Mouse (Mus musculus): ENCODE results near the gene Gm14139. TPM values are rescaled to one million over a fixed set of nuclear protein-coding genes. Genes with fewer than 3 reads are reported as not detected.
A peak's percentile ranks its signal among the peaks of the same experiment; 100 is the strongest.
"Not testable (repeated sequence)": the region's sequence is repeated elsewhere in the genome, so short reads cannot be mapped to it uniquely, and the experiment has no call there.

Gm14139 gene
- not detected in 2 replicates for polyA plus RNA-seq (2012)

DNA sequence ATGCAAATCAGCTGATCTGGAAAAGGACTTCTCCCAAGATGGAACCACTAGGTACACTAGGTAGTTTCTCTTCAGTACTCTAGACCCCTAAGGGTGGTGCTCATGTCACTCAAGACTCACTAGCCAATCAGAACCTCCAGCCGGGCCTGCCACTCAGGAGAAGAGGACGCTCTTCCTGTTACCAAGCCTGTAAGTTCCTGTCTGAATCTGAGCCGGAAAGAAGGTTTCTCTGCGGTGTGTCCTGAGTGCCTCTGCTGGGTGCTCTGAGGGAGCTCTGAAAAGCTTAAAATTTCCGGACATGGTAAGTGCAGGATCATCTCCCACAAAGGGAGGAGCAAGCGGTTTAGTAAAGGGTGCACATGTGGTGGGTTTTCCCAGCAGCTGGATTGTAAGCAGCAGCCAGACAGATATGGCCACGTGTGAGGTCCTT, at the start of gene Gm14139:
Gm14139 (plus strand) TSS at position 186 of the 430 bp plus-strand sequence.
- not testable (repeated sequence) for H3K36me3 ChIP-seq (ENCODE audit: control insufficient read depth); H3K4me3 ChIP-seq (replicated peaks); H3K9me3 ChIP-seq (ENCODE audit: control insufficient read depth, low read length); H3K4me1 ChIP-seq (ENCODE audit: control insufficient read depth); H3K27me3 ChIP-seq (ENCODE audit: control insufficient read depth)

DNA sequence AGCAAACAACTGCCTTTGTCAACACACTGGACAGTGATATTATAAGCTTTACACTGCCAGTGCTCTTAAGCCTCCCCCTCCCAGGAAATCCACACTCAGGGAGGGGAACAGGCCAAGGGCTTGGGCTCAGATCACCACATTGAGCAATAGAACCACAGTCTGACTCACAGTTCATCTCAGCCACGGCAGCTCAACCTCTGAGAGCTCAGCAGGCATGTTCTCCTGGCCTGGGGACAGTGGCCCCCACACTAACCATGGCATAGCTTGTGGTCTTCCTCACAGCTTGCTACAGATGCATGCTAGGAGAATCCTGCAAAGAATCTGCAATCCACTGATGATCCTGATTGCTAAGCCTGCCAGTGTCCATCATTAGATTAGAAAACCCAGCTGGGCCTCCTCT, 49.6 kb upstream of the Gm14139 start:
- not testable (repeated sequence) for H3K4me1 ChIP-seq (ENCODE audit: control insufficient read depth); H3K9me3 ChIP-seq (ENCODE audit: control insufficient read depth, low read length); H3K27me3 ChIP-seq (ENCODE audit: control insufficient read depth); H3K36me3 ChIP-seq (ENCODE audit: control insufficient read depth); H3K4me3 ChIP-seq (replicated peaks)

DNA sequence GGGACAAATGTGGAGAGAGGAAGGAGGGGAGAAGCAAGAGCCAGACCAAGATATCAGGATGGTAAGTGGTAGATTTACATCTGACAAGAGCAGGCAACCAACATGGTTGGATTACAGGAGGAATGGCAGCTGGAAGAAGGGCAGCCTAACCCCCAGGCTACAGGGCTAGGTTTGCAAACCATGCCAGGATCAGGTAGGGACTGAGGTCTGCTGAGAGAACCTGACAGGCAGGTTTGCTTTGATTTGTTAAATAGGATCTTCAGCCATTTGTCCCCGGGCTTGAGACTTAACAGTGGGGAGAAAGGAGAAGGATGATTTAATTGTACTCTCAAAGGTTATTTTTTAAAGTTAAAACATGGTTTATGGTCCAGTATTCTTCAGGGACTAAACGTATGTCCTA, 48.8 kb upstream of the Gm14139 start:
- Histone ChIP-seq H3K4me3 (replicated peaks) (no peak overlapping the region), H3K27me3 (ENCODE audit: control insufficient read depth) (no peaks in the 10 kb centered on the region), H3K9me3 (ENCODE audit: control insufficient read depth, low read length) (peaks cover 4% of the 10 kb centered on the region; the same call in 1 of the 2 replicates), H3K4me1 (ENCODE audit: control insufficient read depth) (peaks cover 9% of the 10 kb centered on the region), H3K36me3 (ENCODE audit: control insufficient read depth) (peaks cover 2% of the 10 kb centered on the region; the same call in 1 of the 2 replicates)
- TF ChIP-seq TAL1 (IDR thresholded peaks at IDR 0.05; ENCODE audit: low read length) (no peak), GATA1 (IDR thresholded peaks at IDR 0.05; ENCODE audit: low read length) (no peak)

DNA sequence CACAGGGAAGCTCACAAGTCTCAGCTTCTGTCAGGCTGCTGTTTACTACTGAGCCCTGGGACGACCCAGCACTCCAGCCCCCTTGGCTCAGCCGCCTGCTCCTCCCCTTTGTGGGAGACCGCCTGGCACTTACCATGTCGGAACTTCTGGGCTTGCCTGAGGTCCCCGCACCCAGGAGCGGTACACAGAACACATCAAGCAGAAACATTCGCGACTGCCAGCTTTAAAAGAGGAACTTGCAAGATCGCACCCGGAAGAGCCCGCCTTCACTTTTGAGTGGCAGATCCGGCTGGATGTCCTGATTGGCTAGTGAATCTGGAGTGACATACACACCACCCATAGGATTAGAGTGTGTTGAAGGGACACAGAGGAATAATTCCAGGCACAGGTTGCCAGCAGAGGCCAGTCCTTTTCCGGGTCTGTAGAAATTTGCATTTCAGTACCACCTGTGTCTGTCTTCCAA, 45.1 kb upstream of the Gm14139 start, which contains the start of gene Zfp120:
Zfp120 (minus strand) TSS at position 274 of the 463 bp plus-strand sequence.
- Histone ChIP-seq H3K27me3 (ENCODE audit: control insufficient read depth) (no peaks in the 10 kb centered on the region), H3K4me1 (ENCODE audit: control insufficient read depth) (peaks cover 9% of the 10 kb centered on the region), H3K9me3 (ENCODE audit: control insufficient read depth, low read length) (no peaks in the 10 kb centered on the region), H3K4me3 (replicated peaks) (peak within 1 kb of the TSS; percentile 80), H3K36me3 (ENCODE audit: control insufficient read depth) (peaks cover 2% of the 10 kb centered on the region; the same call in 1 of the 2 replicates)
- TF ChIP-seq TAL1 (IDR thresholded peaks at IDR 0.05; ENCODE audit: low read length) (no peak), GATA1 (IDR thresholded peaks at IDR 0.05; ENCODE audit: low read length) (no peak)

DNA sequence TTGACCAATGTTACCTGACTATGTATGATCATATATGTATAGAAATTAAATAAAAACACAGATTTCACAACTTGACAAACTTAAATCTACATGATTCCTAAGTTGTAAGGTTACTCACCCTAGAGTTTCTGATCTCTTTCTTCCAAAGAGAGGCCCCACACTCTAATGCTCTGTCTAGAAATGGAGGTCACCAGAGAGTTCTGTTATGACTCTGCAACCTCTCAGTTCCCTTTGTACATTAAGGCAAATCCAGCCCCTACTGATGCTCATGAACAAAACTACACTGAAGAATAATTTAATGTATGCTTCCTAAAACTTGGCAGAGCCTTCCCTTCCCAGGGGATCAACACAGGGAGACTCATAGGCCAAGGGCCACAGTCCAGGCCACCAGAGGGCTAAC, 14.9 kb upstream of the Gm14139 start:
- TF ChIP-seq TAL1 (IDR thresholded peaks at IDR 0.05; ENCODE audit: low read length): no peak
- TF ChIP-seq GATA1 (IDR thresholded peaks at IDR 0.05; ENCODE audit: low read length): no peak
- H3K9me3 ChIP-seq (ENCODE audit: control insufficient read depth, low read length): no peaks in the 10 kb centered on the region
- no peaks in the 10 kb centered on the region for H3K4me1 ChIP-seq (ENCODE audit: control insufficient read depth)
- no peaks in the 10 kb centered on the region for H3K27me3 ChIP-seq (ENCODE audit: control insufficient read depth)
- H3K4me3 ChIP-seq (replicated peaks): no peak overlapping the region
- H3K36me3 ChIP-seq (ENCODE audit: control insufficient read depth): no peaks in the 10 kb centered on the region

DNA sequence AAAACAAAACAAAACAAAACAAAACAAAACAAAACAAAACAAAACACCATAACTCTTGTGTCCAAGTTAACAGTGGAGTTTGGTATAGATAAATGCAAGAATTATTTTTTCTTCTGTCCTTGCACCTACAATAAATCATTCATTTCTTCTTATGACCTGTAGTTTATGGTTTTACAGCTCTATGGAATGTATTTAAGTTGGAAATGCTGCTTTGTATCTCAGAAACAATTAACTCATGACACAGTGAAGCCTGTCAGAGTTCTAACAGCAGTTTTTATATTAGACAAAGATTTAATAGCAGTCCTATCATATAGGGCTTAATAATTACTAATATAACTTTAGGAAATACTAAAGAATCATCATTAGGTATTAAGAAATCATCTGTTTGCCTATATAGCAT, 7.7 kb upstream of the Gm14139 start:
- H3K4me1 ChIP-seq (ENCODE audit: control insufficient read depth): no peaks in the 10 kb centered on the region
- TF ChIP-seq TAL1 (IDR thresholded peaks at IDR 0.05; ENCODE audit: low read length): no peak
- no peak for TF ChIP-seq GATA1 (IDR thresholded peaks at IDR 0.05; ENCODE audit: low read length)
- no peaks in the 10 kb centered on the region for H3K36me3 ChIP-seq (ENCODE audit: control insufficient read depth)
- H3K27me3 ChIP-seq (ENCODE audit: control insufficient read depth): no peaks in the 10 kb centered on the region
- H3K4me3 ChIP-seq (replicated peaks): no peak overlapping the region
- peaks cover 6% of the 10 kb centered on the region for H3K9me3 ChIP-seq (ENCODE audit: control insufficient read depth, low read length)

DNA sequence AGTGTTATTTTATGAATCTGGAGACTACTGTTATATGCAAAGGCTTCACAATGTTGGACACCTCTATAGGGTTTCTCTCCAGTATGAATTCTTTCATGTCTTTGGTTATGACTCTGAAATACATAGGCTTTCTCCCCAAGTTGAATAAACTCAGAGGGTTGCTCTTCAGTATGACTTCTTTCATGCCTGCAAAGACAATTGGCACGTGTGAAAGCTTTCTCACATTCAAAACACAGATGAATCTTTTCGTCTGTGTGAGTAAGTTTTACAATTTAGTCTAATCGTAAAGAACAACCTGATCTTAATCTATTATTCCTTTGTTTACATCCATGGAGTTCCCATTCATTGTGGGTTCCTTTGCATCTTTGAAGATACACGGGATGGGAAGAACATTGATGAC, 2.0 kb upstream of the Gm14139 start, which contains the start of gene Gm10770:
Gm10770 (minus strand) TSS at position 101 of the 400 bp plus-strand sequence.
- not testable (repeated sequence) for H3K4me1 ChIP-seq (ENCODE audit: control insufficient read depth)

DNA sequence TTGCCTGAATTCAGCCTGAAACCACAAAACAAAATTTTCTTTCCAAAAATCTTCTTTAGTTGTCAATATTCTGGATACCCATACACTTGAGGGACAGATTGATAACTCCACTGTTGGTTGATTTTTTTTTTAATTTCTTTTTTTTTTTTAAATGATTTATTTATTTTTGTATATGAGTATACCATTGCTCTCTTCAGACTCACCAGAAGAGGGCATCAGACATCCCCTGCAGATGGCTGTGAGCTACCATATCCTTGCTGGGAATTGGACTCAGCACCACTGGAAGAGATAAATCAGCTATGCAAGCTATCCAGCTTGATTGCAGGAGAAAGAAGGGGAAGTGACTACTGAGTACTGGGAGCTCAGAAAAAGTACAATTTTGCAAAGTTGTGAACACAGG, 509 bp upstream of the Gm14139 start:
- H3K4me1 ChIP-seq (ENCODE audit: control insufficient read depth); H3K9me3 ChIP-seq (ENCODE audit: control insufficient read depth, low read length); H3K36me3 ChIP-seq (ENCODE audit: control insufficient read depth); H3K27me3 ChIP-seq (ENCODE audit: control insufficient read depth); H3K4me3 ChIP-seq (replicated peaks): not testable (repeated sequence)

More for the DNA sequence above, 2.0 kb upstream of the Gm14139 start, which contains the start of gene Gm10770:
- H3K9me3 ChIP-seq (ENCODE audit: control insufficient read depth, low read length); H3K4me3 ChIP-seq (replicated peaks); H3K27me3 ChIP-seq (ENCODE audit: control insufficient read depth); H3K36me3 ChIP-seq (ENCODE audit: control insufficient read depth): not testable (repeated sequence)

DNA sequence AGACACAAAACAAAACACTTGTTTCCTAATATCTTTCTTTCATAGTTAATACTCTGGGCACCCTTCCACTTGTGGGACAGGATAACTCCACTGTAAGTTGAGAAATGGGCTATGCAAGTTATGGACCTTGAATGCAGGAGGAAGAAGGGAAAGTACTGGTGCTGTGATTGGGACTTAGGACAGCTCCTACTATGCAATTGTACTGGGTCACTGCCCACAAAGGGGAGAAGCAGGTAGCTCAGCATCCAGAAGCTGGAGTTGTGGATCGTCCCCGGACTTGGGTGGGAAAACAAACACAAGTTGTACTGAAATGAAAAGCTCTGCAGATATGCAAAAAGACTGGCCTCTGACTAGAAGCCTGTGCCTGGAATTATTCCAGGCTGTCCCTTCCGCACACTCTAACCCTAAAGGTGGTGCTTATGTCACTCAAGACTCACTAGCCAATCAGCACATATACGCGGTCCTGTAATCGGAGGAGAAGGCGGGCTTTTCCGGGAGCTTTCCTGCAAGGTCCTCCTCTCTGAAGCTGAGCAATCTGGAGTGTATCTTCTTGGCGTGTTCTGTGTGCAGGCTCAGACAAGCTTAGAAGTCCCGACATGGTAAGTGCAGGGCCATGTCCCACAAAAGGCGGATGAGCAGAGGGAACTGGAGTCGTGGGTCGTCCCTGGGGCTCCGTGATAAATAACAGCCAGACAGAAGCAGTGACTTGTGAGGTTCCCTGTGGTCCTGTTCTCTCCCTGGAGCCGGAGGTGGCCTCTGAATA, 36.2 kb downstream of the Gm14139 start, which contains the start of gene Zfp937:
Zfp937 (plus strand) TSS at position 474 of the 763 bp plus-strand sequence.
- not testable (repeated sequence) for H3K36me3 ChIP-seq (ENCODE audit: control insufficient read depth); H3K9me3 ChIP-seq (ENCODE audit: control insufficient read depth, low read length); H3K4me1 ChIP-seq (ENCODE audit: control insufficient read depth); H3K27me3 ChIP-seq (ENCODE audit: control insufficient read depth); H3K4me3 ChIP-seq (replicated peaks)

DNA sequence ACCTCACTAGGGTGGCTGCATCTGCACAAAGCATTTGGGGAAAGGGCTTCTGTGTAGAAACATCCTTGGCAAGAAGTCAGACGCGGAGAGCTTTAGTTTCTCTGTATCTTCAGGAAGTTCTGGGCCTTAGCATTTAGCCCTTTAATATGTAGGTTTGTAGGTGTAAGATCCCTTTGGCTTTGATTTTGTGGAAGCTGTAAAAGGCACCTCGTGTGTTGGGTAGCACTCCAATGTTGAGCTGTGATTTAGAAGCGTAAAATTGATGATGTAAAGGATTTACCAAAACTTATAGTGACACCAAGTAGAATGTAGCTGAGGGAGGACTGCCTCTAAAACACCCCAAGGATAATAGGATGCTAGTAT, 36.8 kb downstream of the Gm14139 start:
- not testable (repeated sequence) for H3K36me3 ChIP-seq (ENCODE audit: control insufficient read depth); H3K27me3 ChIP-seq (ENCODE audit: control insufficient read depth); H3K9me3 ChIP-seq (ENCODE audit: control insufficient read depth, low read length); H3K4me3 ChIP-seq (replicated peaks); H3K4me1 ChIP-seq (ENCODE audit: control insufficient read depth)

DNA sequence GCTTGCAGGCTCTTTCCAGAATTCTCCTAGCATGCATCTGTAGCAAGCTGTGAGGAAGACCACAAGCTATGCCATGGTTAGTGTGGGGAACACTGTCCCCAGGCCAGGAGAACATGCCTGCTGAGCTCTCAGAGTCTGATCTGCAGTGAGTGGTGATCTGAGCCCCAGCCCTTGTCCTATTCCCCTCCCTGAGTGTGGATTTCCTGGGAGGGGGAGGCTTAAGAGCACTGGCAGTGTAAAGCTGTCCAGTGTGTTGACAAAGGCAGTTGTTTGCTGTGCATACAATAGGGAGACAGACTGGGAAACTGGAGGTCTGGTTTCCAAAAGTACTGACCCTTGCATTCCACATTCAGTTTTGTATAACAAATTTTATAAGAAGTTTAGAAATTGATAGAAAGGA, 41.7 kb downstream of the Gm14139 start:
- not testable (repeated sequence) for H3K4me3 ChIP-seq (replicated peaks); H3K4me1 ChIP-seq (ENCODE audit: control insufficient read depth); H3K27me3 ChIP-seq (ENCODE audit: control insufficient read depth); H3K9me3 ChIP-seq (ENCODE audit: control insufficient read depth, low read length); H3K36me3 ChIP-seq (ENCODE audit: control insufficient read depth)
